Mouse (Mus musculus) megakaryocyte progenitor cell, adult 5-6 weeks (primary cell): ENCODE results near the gene Reg3g. TPM values are rescaled to one million over a fixed set of nuclear protein-coding genes. Genes with fewer than 3 reads are reported as not detected.
"Not testable (repeated sequence)": the region's sequence is repeated elsewhere in the genome, so short reads cannot be mapped to it uniquely, and the experiment has no call there.

Source experiments
- ATAC-seq: replicated peaks from 2 replicates; pipeline ENCODE4 v1.8.0; 2016; ENCODE audit warnings: mild to moderate bottlenecking, moderate TSS enrichment, inconsistent platforms; ENCODE audit not compliant: poor library complexity
- total RNA-seq, 2 experiments: library from RNA; stranded (forward) in 1 of 2; stranded (reverse) in 1 of 2; fragments of 157-497, 149-512 nt in 1 of 2; fragments of 200-1000 nt in 1 of 2; gene quantifications; 2 replicates each; pipeline versions ENCODE4 v1.2.3 to v1.2.4; 2015 to 2017

The Reg3g gene
- total RNA-seq (2015) (not detected in 2 replicates), total RNA-seq (2017) (not detected in 2 replicates)

GRCm38 (mm10) chr6:78468772-78469171 lies at the start of gene Reg3g:
TSS of gene Reg3g (minus strand) at chr6:78468872.
- no peak for ATAC-seq

- no peak for ATAC-seq
Measured at GRCm38 (mm10) chr6:78515777-78516446, 47.2 kb upstream of the Reg3g start.

- peak; percentile 50; the same call in 1 of the 2 replicates for ATAC-seq
Measured at GRCm38 (mm10) chr6:78512833-78513232, 44.2 kb upstream of the Reg3g start.

- no peak for ATAC-seq
Measured at GRCm38 (mm10) chr6:78510173-78510900, 41.7 kb upstream of the Reg3g start.

GRCm38 (mm10) chr6:78505745-78506144 lies 37.1 kb upstream of the Reg3g start:
- ATAC-seq, result no peak

- ATAC-seq, result no peak
Measured at GRCm38 (mm10) chr6:78494633-78495032, 26.0 kb upstream of the Reg3g start.

GRCm38 (mm10) chr6:78469287-78469686 lies 615 bp upstream of the Reg3g start:
- no peak for ATAC-seq

GRCm38 (mm10) chr6:78463266-78463665 lies 5.4 kb downstream of the Reg3g start:
- no peak for ATAC-seq

- ATAC-seq, result no peak
Measured at GRCm38 (mm10) chr6:78462360-78462759, 6.3 kb downstream of the Reg3g start.

- ATAC-seq, result no peak
Measured at GRCm38 (mm10) chr6:78460191-78460825, 8.4 kb downstream of the Reg3g start.

GRCm38 (mm10) chr6:78452804-78453203 lies 15.9 kb downstream of the Reg3g start:
- no peak for ATAC-seq

GRCm38 (mm10) chr6:78448409-78448808 lies 20.3 kb downstream of the Reg3g start:
- ATAC-seq, result no peak

- no peak for ATAC-seq
Measured at GRCm38 (mm10) chr6:78447202-78447601, 21.5 kb downstream of the Reg3g start.

- ATAC-seq, result no peak
Measured at GRCm38 (mm10) chr6:78425497-78425896, 43.2 kb downstream of the Reg3g start.

- not testable (repeated sequence) for ATAC-seq
Measured at GRCm38 (mm10) chr6:78422411-78422810, 46.3 kb downstream of the Reg3g start, which contains the start of gene Reg1. TSS of gene Reg1 (plus strand) at chr6:78422711.

Other genes starting within 250 kb of the Reg3g start
- not detected in 2 replicates for gene Reg3b, start 98.2 kb downstream of the Reg3g start, total RNA-seq (2015)
- not detected in 2 replicates for gene Reg3b, start 98.2 kb downstream of the Reg3g start, total RNA-seq (2017)
- gene Reg3d, start 90.0 kb downstream of the Reg3g start, total RNA-seq (2015), result not detected in 2 replicates
- not detected in 2 replicates for gene Reg3d, start 90.0 kb downstream of the Reg3g start, total RNA-seq (2017)
- not detected in 2 replicates for gene Reg3a, start 88.2 kb downstream of the Reg3g start, total RNA-seq (2015)
- gene Reg3a, start 88.2 kb downstream of the Reg3g start, total RNA-seq (2017), result not detected in 2 replicates
- gene Reg2, start 73.2 kb downstream of the Reg3g start, total RNA-seq (2015), result not detected in 2 replicates
- gene Reg2, start 73.2 kb downstream of the Reg3g start, total RNA-seq (2017), result not detected in 2 replicates
- not detected in 2 replicates for gene Reg1, start 46.2 kb downstream of the Reg3g start, total RNA-seq (2015)
- gene Reg1, start 46.2 kb downstream of the Reg3g start, total RNA-seq (2017), result not detected in 2 replicates